Mouse (Mus musculus) C2C12 (cell line): ENCODE measurements around the gene Snx29.

Experiments used
- CEBPB ChIP-seq: IDR thresholded peaks from one replicate; pipeline ENCODE4 v1.6.1; 2011; ENCODE audit warnings: low read depth, mild to moderate bottlenecking, control low read depth, moderate library complexity
- CTCF ChIP-seq: IDR thresholded peaks from one replicate; pipeline ENCODE4 v1.5.1; 2011; ENCODE audit not compliant: control insufficient read depth, insufficient read depth, insufficient read length
- FOSL1 ChIP-seq: IDR thresholded peaks from one replicate; pipeline ENCODE4 v1.8.0; 2011; ENCODE audit warnings: mild to moderate bottlenecking, low read length; ENCODE audit not compliant: poor library complexity, insufficient read depth, severe bottlenecking
- MAX ChIP-seq: IDR thresholded peaks from one replicate; pipeline ENCODE4 v1.6.1; 2011; ENCODE audit warnings: mild to moderate bottlenecking, control low read depth
- MYOD1 ChIP-seq: IDR thresholded peaks from one replicate; pipeline ENCODE4 v1.6.1; 2011; ENCODE audit warnings: low read depth; ENCODE audit not compliant: control insufficient read depth, insufficient read length
- MYOG ChIP-seq: IDR thresholded peaks from one replicate; pipeline ENCODE4 v1.6.1; 2011; ENCODE audit not compliant: control insufficient read depth, insufficient read length; ENCODE audit errors: extremely low read depth
- USF1 ChIP-seq: IDR thresholded peaks from one replicate; pipeline ENCODE4 v1.6.1; 2011; ENCODE audit warnings: low read depth, mild to moderate bottlenecking, control low read depth, moderate library complexity

GRCm38 (mm10) chr16:11482189-11482588 lies 159.5 kb downstream of the Snx29 start:
- TF ChIP-seq CTCF (no peak), USF1 (no peak), MAX (no peak), MYOD1 (no peak), CEBPB (no peak), FOSL1 (no peak), MYOG (no peak)
